Mouse (Mus musculus) neutrophil, adult 5-6 weeks (primary cell): ENCODE results near the gene Mettl1. TPM values are rescaled to one million over a fixed set of nuclear protein-coding genes. Genes with fewer than 3 reads are reported as not detected.

Experiments used
- ATAC-seq: fragments of 151-379, 151-347 bp; 2 replicates; pipeline ENCODE4 v1.8.0; 2017; ENCODE audit warnings: mild to moderate bottlenecking, moderate TSS enrichment; ENCODE audit not compliant: insufficient number of reproducible peaks, poor library complexity, low FRiP score, severe bottlenecking; ENCODE audit errors: extremely low read depth
- total RNA-seq: library from RNA; stranded (forward); fragments of 200-1000 nt; gene quantifications from 2 replicates; pipeline ENCODE4 v1.2.3, GENCODE M21; 2017

Mettl1 gene
- total RNA-seq, 1 experiment from 2014 or later, result 8.3 TPM

GRCm38 (mm10) chr10:127078677-127079575 is 37.7 kb downstream of the Mettl1 start:
- no peak for ATAC-seq

DNA sequence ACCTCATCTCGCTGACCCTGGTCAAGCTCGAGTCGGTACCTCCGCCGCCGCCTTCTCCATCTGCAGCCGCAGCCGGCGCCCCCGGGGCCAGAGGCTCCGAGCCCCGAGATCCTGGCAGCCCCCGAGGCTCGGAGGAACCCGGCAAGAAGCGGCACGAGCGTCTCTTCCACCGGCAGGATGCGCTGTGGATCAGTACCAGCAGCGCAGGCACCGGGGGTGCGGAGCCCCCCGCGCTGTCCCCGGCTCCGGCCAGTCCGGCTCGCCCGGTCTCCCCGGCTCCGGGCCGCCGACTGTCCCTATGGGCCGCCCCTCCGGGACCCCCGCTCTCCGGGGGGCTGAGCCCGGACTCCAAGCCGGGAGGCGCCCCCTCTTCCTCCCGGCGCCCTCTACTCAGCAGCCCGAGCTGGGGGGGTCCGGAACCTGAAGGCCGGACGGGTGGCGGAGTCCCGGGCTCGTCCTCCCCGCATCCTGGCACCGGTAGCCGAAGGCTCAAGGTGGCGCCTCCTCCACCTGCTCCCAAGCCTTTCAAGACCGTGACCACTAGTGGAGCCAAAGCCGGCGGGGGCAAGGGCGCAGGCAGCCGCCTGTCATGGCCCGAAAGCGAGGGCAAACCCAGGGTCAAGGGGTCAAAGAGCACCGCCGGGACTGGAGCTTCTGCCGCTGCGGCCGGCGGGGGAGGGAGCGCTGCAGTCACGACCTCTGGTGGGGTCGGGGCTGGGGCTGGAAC is 38.6 kb downstream of the Mettl1 start:
- ATAC-seq, result no peak

GRCm38 (mm10) chr10:127080901-127081780 is 39.9 kb downstream of the Mettl1 start:
- ATAC-seq, result no peak

GRCm38 (mm10) chr10:127081996-127082620 is 40.9 kb downstream of the Mettl1 start:
- ATAC-seq, result no peak

DNA sequence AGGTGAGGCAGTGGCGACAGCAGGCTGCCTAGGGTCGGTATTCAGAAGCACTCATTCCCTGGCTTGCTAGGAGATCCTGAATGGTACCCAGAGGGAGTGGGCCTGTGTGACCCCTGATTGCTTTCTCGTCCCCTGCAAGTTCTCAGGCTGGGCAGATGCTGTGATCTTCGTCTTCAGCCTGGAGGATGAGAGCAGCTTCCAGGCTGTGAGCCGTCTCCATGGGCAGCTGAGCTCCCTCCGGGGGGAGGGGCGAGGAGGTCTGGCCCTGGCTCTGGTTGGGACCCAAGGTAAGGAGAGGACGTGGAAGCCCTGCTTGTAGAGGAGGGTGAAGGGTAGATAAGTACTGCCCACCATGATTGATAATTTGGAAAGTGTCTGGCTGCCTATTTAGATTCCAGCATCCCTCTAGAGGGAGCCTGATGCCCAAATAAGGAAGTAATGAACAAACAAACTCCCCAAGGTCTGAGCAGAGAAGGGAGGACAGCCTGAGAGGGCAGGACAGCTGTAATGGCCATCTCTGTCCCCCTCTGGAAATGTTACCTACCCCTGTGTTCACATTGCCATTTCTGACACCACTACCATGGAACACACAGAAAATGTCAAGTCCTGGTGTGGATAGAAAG is 42.2 kb downstream of the Mettl1 start:
- no peak for ATAC-seq

- ATAC-seq, result no peak
Observed at GRCm38 (mm10) chr10:127083915-127084306, 42.7 kb downstream of the Mettl1 start.

GRCm38 (mm10) chr10:127085052-127085451 is 43.8 kb downstream of the Mettl1 start:
- no peak for ATAC-seq

- no peak for ATAC-seq
Observed at GRCm38 (mm10) chr10:127085633-127086032, 44.4 kb downstream of the Mettl1 start.

- ATAC-seq, result no peak
Observed at GRCm38 (mm10) chr10:127090560-127091411, 49.6 kb downstream of the Mettl1 start.

- no peak for ATAC-seq
Observed at GRCm38 (mm10) chr10:127091507-127092396, 50.5 kb downstream of the Mettl1 start.

GRCm38 (mm10) chr10:127092742-127093141 is 51.5 kb downstream of the Mettl1 start:
- no peak for ATAC-seq

- ATAC-seq, result no peak
Observed at GRCm38 (mm10) chr10:127094382-127094802, 53.2 kb downstream of the Mettl1 start.

Other genes starting within 250 kb of the Mettl1 start
- 3.8 and 6.2 TPM in 2 replicates for gene Atp23, start 140.1 kb upstream of the Mettl1 start, total RNA-seq
- gene Ctdsp2, start 62.7 kb upstream of the Mettl1 start, total RNA-seq, result 63.7 and 64.6 TPM in 2 replicates
- 2.0 and 2.1 TPM in 2 replicates for gene Avil, start 40.7 kb upstream of the Mettl1 start, total RNA-seq
- gene Tsfm, start 10.6 kb upstream of the Mettl1 start, total RNA-seq, result 8.6 and 12.9 TPM in 2 replicates
- 0.23 TPM in 1 of 2 replicates, not detected in the other for gene Eef1akmt3, start 99 bp downstream of the Mettl1 start, total RNA-seq
- not detected in 2 replicates for gene Cyp27b1, start 6.8 kb downstream of the Mettl1 start, total RNA-seq
- gene March9, start 18.8 kb downstream of the Mettl1 start, total RNA-seq, result 0.98 and 1.9 TPM in 2 replicates
- gene Cdk4, start 22.1 kb downstream of the Mettl1 start, total RNA-seq, result 25.9 and 31.7 TPM in 2 replicates
- gene Tspan31, start 28.9 kb downstream of the Mettl1 start, total RNA-seq, result 21.9 and 23.5 TPM in 2 replicates
- 54.4 and 60.8 TPM in 2 replicates for gene Agap2, start 33.9 kb downstream of the Mettl1 start, total RNA-seq
- gene Os9, start 79.7 kb downstream of the Mettl1 start, total RNA-seq, result 157 and 176 TPM in 2 replicates
- gene B4galnt1, start 123.8 kb downstream of the Mettl1 start, total RNA-seq, result 246 and 273 TPM in 2 replicates
- 2.5 and 3.0 TPM in 2 replicates for gene Slc26a10, start 139.2 kb downstream of the Mettl1 start, total RNA-seq
- gene Arhgef25, start 148.7 kb downstream of the Mettl1 start, total RNA-seq, result not detected in 2 replicates
- 9.0 and 11.5 TPM in 2 replicates for gene Dtx3, start 154.3 kb downstream of the Mettl1 start, total RNA-seq
- gene Pip4k2c, start 170.2 kb downstream of the Mettl1 start, total RNA-seq, result 36.5 and 37.1 TPM in 2 replicates
- gene Kif5a, start 221.9 kb downstream of the Mettl1 start, total RNA-seq, result not detected in 2 replicates
- 89.5 and 94.5 TPM in 2 replicates for gene Dctn2, start 225.0 kb downstream of the Mettl1 start, total RNA-seq
- gene Mbd6, start 247.6 kb downstream of the Mettl1 start, total RNA-seq, result 19.9 and 27.8 TPM in 2 replicates